Mouse (Mus musculus) bone marrow, adult 2 months (tissue): ENCODE data around the gene Robo3.

Experiments used
- CTCF ChIP-seq: fragments of 200-500 bp; IDR thresholded peaks from 2 replicates; pipeline ENCODE4 v1.5.1; 2011; ENCODE audit warnings: low read length, control low read depth; ENCODE audit not compliant: control insufficient read depth, insufficient read depth
- POLR2A ChIP-seq: fragments of 200-500 bp; IDR thresholded peaks from 2 replicates; pipeline ENCODE4 v1.6.1; 2011; ENCODE audit warnings: low read depth, mild to moderate bottlenecking, control low read depth, low read length, borderline replicate concordance; ENCODE audit not compliant: control insufficient read depth

GRCm38 (mm10) chr9:37462764-37463163 is 29.7 kb upstream of the Robo3 start:
- TF ChIP-seq POLR2A (no peak), CTCF (no peak)
